Mouse (Mus musculus) embryonic facial prominence, embryonic 10.5 days (tissue): Measurements from ENCODE around the gene Tapbpl. TPM values are rescaled to one million over a fixed set of nuclear protein-coding genes. Genes with fewer than 3 reads are reported as not detected.

Experiments
- DNase-seq: peaks from one replicate; pipeline ENCODE4 v3.0.0-alpha.2; 2017; ENCODE audit warnings: low spot score
- H3K27ac ChIP-seq: fragments of 300-500 bp; sonication (generic); replicated peaks from 2 replicates; pipeline ENCODE4 v1.5.1; 2016; ENCODE audit warnings: mild to moderate bottlenecking
- H3K27me3 ChIP-seq: fragments of 300-500 bp; sonication (generic); replicated peaks from 2 replicates; pipeline ENCODE4 v1.6.1; 2016; ENCODE audit warnings: low read depth, mild to moderate bottlenecking; ENCODE audit not compliant: poor library complexity, severe bottlenecking
- H3K36me3 ChIP-seq: fragments of 300-500 bp; sonication (generic); replicated peaks from 2 replicates; pipeline ENCODE4 v1.6.1; 2016; ENCODE audit warnings: mild to moderate bottlenecking, moderate library complexity
- H3K4me1 ChIP-seq: fragments of 300-500 bp; sonication (generic); 2 replicates; pipeline ENCODE4 v1.6.1; 2016
- H3K4me3 ChIP-seq: fragments of 300-500 bp; sonication (generic); 2 replicates; pipeline ENCODE4 v1.5.1; 2016; ENCODE audit warnings: mild to moderate bottlenecking, moderate library complexity
- H3K9me3 ChIP-seq: fragments of 300-500 bp; sonication (generic); 2 replicates; pipeline ENCODE4 v1.6.1; 2016; ENCODE audit warnings: mild to moderate bottlenecking
- WGBS: fragments of 180-500 bp; shearing (Covaris S2); methylation state at CpG from one replicate; pipeline ENCODE4 v1.1.7; 2016; 5-methylcytosine and 5-hydroxymethylcytosine counted together
- polyA plus RNA-seq: library from polyadenylated mRNA; unstranded; fragments of >200 nt; fragmentation: Nextera tagmentation; extraction: Ambion mirVana; gene quantifications from 2 replicates; pipeline ENCODE4 v1.2.1, GENCODE M21; 2016

Gene Tapbpl
- polyA plus RNA-seq, 1 experiment from 2014 or later: 1.6 TPM

GRCm38 (mm10) chr6:125256222-125256966, 24.7 kb upstream of the Tapbpl start:
- no peak for DNase-seq
- Histone ChIP-seq H3K36me3 (no peaks in the 10 kb centered on the region), H3K9me3 (no peaks in the 10 kb centered on the region), H3K4me3 (no peak overlapping the region), H3K27me3 (no peaks in the 10 kb centered on the region), H3K27ac (no peak overlapping the region), H3K4me1 (peaks cover 17% of the 10 kb centered on the region)
- 77% methylated on average over 8 of the region's 8 CpGs for WGBS

GRCm38 (mm10) chr6:125255516-125256044, 23.9 kb upstream of the Tapbpl start:
- Histone ChIP-seq H3K4me3 (no peak overlapping the region), H3K36me3 (no peaks in the 10 kb centered on the region), H3K9me3 (no peaks in the 10 kb centered on the region), H3K27me3 (no peaks in the 10 kb centered on the region), H3K27ac (no peak overlapping the region), H3K4me1 (peaks cover 17% of the 10 kb centered on the region)
- DNase-seq: no peak
- WGBS: 87% methylated on average over 7 of the region's 7 CpGs

GRCm38 (mm10) chr6:125253863-125254715, 22.4 kb upstream of the Tapbpl start:
- H3K4me1 ChIP-seq: peaks cover 17% of the 10 kb centered on the region
- no peaks in the 10 kb centered on the region for H3K9me3 ChIP-seq
- DNase-seq: no peak
- no peak overlapping the region for H3K4me3 ChIP-seq
- 82% methylated on average over 14 of the region's 14 CpGs for WGBS
- no peak overlapping the region for H3K27ac ChIP-seq
- H3K27me3 ChIP-seq: no peaks in the 10 kb centered on the region
- no peaks in the 10 kb centered on the region for H3K36me3 ChIP-seq

- Histone ChIP-seq H3K27me3 (no peaks in the 10 kb centered on the region), H3K4me3 (no peak overlapping the region), H3K4me1 (peaks cover 7% of the 10 kb centered on the region), H3K36me3 (no peaks in the 10 kb centered on the region), H3K27ac (no peak overlapping the region), H3K9me3 (no peaks in the 10 kb centered on the region)
- DNase-seq: no peak
- 93% methylated on average over 8 of the region's 8 CpGs for WGBS
These were observed 21.1 kb upstream of the Tapbpl start for GRCm38 (mm10) chr6:125252711-125253110.

GRCm38 (mm10) chr6:125252285-125252684, 20.6 kb upstream of the Tapbpl start:
- Histone ChIP-seq H3K27me3 (no peaks in the 10 kb centered on the region), H3K4me1 (peaks cover 5% of the 10 kb centered on the region), H3K36me3 (no peaks in the 10 kb centered on the region), H3K4me3 (no peak overlapping the region), H3K9me3 (no peaks in the 10 kb centered on the region), H3K27ac (no peak overlapping the region)
- 88% methylated on average over 3 of the region's 3 CpGs for WGBS
- DNase-seq: no peak

GRCm38 (mm10) chr6:125244551-125244950, 12.9 kb upstream of the Tapbpl start:
- H3K27me3 ChIP-seq: no peaks in the 10 kb centered on the region
- no peaks in the 10 kb centered on the region for H3K9me3 ChIP-seq
- no peak overlapping the region for H3K4me3 ChIP-seq
- no peak for DNase-seq
- no peak overlapping the region for H3K27ac ChIP-seq
- peaks cover 5% of the 10 kb centered on the region; the same call in 1 of the 2 replicates for H3K4me1 ChIP-seq
- no peaks in the 10 kb centered on the region for H3K36me3 ChIP-seq
- 30% methylated on average over 1 of the region's 1 CpGs for WGBS

GRCm38 (mm10) chr6:125241566-125241965, 9.9 kb upstream of the Tapbpl start:
- WGBS: 88% methylated on average over 8 of the region's 8 CpGs
- H3K4me3 ChIP-seq: no peak overlapping the region
- H3K4me1 ChIP-seq: peaks cover 10% of the 10 kb centered on the region
- DNase-seq: no peak
- no peaks in the 10 kb centered on the region for H3K27me3 ChIP-seq
- H3K27ac ChIP-seq: no peak overlapping the region
- no peaks in the 10 kb centered on the region for H3K9me3 ChIP-seq
- H3K36me3 ChIP-seq: no peaks in the 10 kb centered on the region

- Histone ChIP-seq H3K9me3 (no peaks in the 10 kb centered on the region), H3K4me3 (no peak overlapping the region), H3K27ac (no peak overlapping the region), H3K27me3 (no peaks in the 10 kb centered on the region), H3K36me3 (no peaks in the 10 kb centered on the region), H3K4me1 (peaks cover 14% of the 10 kb centered on the region)
- 90% methylated on average over 5 of the region's 5 CpGs for WGBS
- no peak for DNase-seq
These were observed 9.0 kb upstream of the Tapbpl start for GRCm38 (mm10) chr6:125240617-125241016.

- Histone ChIP-seq H3K9me3 (no peaks in the 10 kb centered on the region), H3K36me3 (no peaks in the 10 kb centered on the region), H3K4me3 (no peak overlapping the region), H3K27me3 (no peaks in the 10 kb centered on the region), H3K27ac (no peak overlapping the region), H3K4me1 (peaks cover 15% of the 10 kb centered on the region)
- no peak for DNase-seq
- WGBS: 91% methylated on average over 5 of the region's 5 CpGs
These were observed 7.9 kb upstream of the Tapbpl start for GRCm38 (mm10) chr6:125239547-125239946.

GRCm38 (mm10) chr6:125238396-125238795, 6.7 kb upstream of the Tapbpl start:
- no peaks in the 10 kb centered on the region for H3K27me3 ChIP-seq
- peaks cover 18% of the 10 kb centered on the region for H3K4me1 ChIP-seq
- H3K27ac ChIP-seq: no peak overlapping the region
- no peaks in the 10 kb centered on the region for H3K36me3 ChIP-seq
- H3K4me3 ChIP-seq: no peak overlapping the region
- no peaks in the 10 kb centered on the region for H3K9me3 ChIP-seq
- DNase-seq: no peak
- WGBS: 82% methylated on average over 6 of the region's 6 CpGs

- 89% methylated on average over 4 of the region's 4 CpGs for WGBS
- Histone ChIP-seq H3K27me3 (no peaks in the 10 kb centered on the region), H3K27ac (no peak overlapping the region), H3K36me3 (no peaks in the 10 kb centered on the region), H3K4me1 (peaks cover 23% of the 10 kb centered on the region), H3K4me3 (no peak overlapping the region), H3K9me3 (no peaks in the 10 kb centered on the region)
- no peak for DNase-seq
These were observed 5.8 kb upstream of the Tapbpl start for GRCm38 (mm10) chr6:125237421-125237820.

GRCm38 (mm10) chr6:125236782-125237181, 5.1 kb upstream of the Tapbpl start, which contains the start of gene Cd27:
Cd27 (minus strand) TSS chr6:125237010.
- no peak for DNase-seq
- Histone ChIP-seq H3K27ac (no peak within 1 kb of the TSS), H3K27me3 (no peaks in the 10 kb centered on the region), H3K9me3 (no peaks in the 10 kb centered on the region), H3K4me1 (peaks cover 28% of the 10 kb centered on the region), H3K4me3 (no peak within 1 kb of the TSS), H3K36me3 (no peaks in the 10 kb centered on the region)
- 32% methylated on average over 6 of the region's 6 CpGs for WGBS
